Mouse (Mus musculus): ENCODE measurements around the gene Sox10. TPM values are rescaled to one million over a fixed set of nuclear protein-coding genes. Genes with fewer than 3 reads are reported as not detected.
A peak's percentile ranks its signal among the peaks of the same experiment; 100 is the strongest.

Gene Sox10
- polyA plus RNA-seq, 1 experiment from 2014 or later: 3.6 TPM

GRCm38 (mm10) chr15:79140866-79141565, 24.0 kb downstream of the Sox10 start, which contains the start of the genes Polr2f and 1700088E04Rik:
Gene Polr2f, plus strand, starts transcription at chr15:79141009.
Gene 1700088E04Rik, minus strand, starts transcription at chr15:79141253.
- Histone ChIP-seq H3K9ac (ENCODE audit: low read length) (peak within 1 kb of the TSS; percentile 85), H3K27me3 (ENCODE audit: control insufficient read depth, insufficient read depth, low read length) (no peaks in the 10 kb centered on the region), H3K4me2 (replicated peaks; ENCODE audit: low read depth) (peak within 1 kb of the TSS; percentile 88), H3K9me3 (ENCODE audit: control insufficient read depth, low read length) (no peaks in the 10 kb centered on the region), H3K27ac (replicated peaks) (peak within 1 kb of the TSS; percentile 69), H3K4me1 (replicated peaks; ENCODE audit: control insufficient read depth, insufficient read depth) (no peaks in the 10 kb centered on the region), H3K4me3 (ENCODE audit: low read depth, low read length) (peak within 1 kb of the TSS; percentile 71), H3K36me3 (ENCODE audit: control insufficient read depth, insufficient read depth, low read length) (peaks cover 4% of the 10 kb centered on the region; the same call in 1 of the 2 replicates)
- ATAC-seq (ENCODE audit: low FRiP score, low TSS enrichment) (peak; percentile 71), DNase-seq (ENCODE audit: low spot score) (peak; percentile 95)
- under 1% methylated on average over 57 of the region's 57 CpGs for WGBS
- TF ChIP-seq EP300 (optimal IDR thresholded peaks at IDR 0.05): no peak
- TF ChIP-seq CTCF (IDR thresholded peaks at IDR 0.05; ENCODE audit: low read depth): no peak

GRCm38 (mm10) chr15:79139640-79140039, 25.4 kb downstream of the Sox10 start:
- no peaks in the 10 kb centered on the region for H3K27me3 ChIP-seq (ENCODE audit: control insufficient read depth, insufficient read depth, low read length)
- ATAC-seq (ENCODE audit: low FRiP score, low TSS enrichment) (no peak), DNase-seq (ENCODE audit: low spot score) (peak; percentile 36)
- H3K4me1 ChIP-seq (replicated peaks; ENCODE audit: control insufficient read depth, insufficient read depth): no peaks in the 10 kb centered on the region
- no peak overlapping the region for H3K9ac ChIP-seq (ENCODE audit: low read length)
- no peak overlapping the region for H3K27ac ChIP-seq (replicated peaks)
- TF ChIP-seq CTCF (IDR thresholded peaks at IDR 0.05; ENCODE audit: low read depth) (peak; percentile 77), EP300 (optimal IDR thresholded peaks at IDR 0.05) (no peak)
- WGBS: 52% methylated on average over 10 of the region's 10 CpGs
- peaks cover 1% of the 10 kb centered on the region; the same call in 1 of the 2 replicates for H3K36me3 ChIP-seq (ENCODE audit: control insufficient read depth, insufficient read depth, low read length)
- no peak overlapping the region for H3K4me3 ChIP-seq (ENCODE audit: low read depth, low read length)
- H3K4me2 ChIP-seq (replicated peaks; ENCODE audit: low read depth): no peak overlapping the region
- no peaks in the 10 kb centered on the region for H3K9me3 ChIP-seq (ENCODE audit: control insufficient read depth, low read length)

GRCm38 (mm10) chr15:79135783-79136575, 29.1 kb downstream of the Sox10 start:
- no peaks in the 10 kb centered on the region for H3K4me1 ChIP-seq (replicated peaks; ENCODE audit: control insufficient read depth, insufficient read depth)
- ATAC-seq (ENCODE audit: low FRiP score, low TSS enrichment): no peak
- H3K27ac ChIP-seq (replicated peaks): no peak overlapping the region
- WGBS: 59% methylated on average over 11 of the region's 11 CpGs
- H3K4me2 ChIP-seq (replicated peaks; ENCODE audit: low read depth): no peak overlapping the region
- no peaks in the 10 kb centered on the region for H3K27me3 ChIP-seq (ENCODE audit: control insufficient read depth, insufficient read depth, low read length)
- H3K36me3 ChIP-seq (ENCODE audit: control insufficient read depth, insufficient read depth, low read length): peaks cover 27% of the 10 kb centered on the region
- H3K9ac ChIP-seq (ENCODE audit: low read length): no peak overlapping the region
- no peak overlapping the region for H3K4me3 ChIP-seq (ENCODE audit: low read depth, low read length)
- no peak for TF ChIP-seq EP300 (optimal IDR thresholded peaks at IDR 0.05)
- no peak for TF ChIP-seq CTCF (IDR thresholded peaks at IDR 0.05; ENCODE audit: low read depth)
- no peak for DNase-seq (ENCODE audit: low spot score)
- no peaks in the 10 kb centered on the region for H3K9me3 ChIP-seq (ENCODE audit: control insufficient read depth, low read length)

- no peak overlapping the region for H3K4me3 ChIP-seq (ENCODE audit: low read depth, low read length)
- DNase-seq (ENCODE audit: low spot score) (no peak), ATAC-seq (ENCODE audit: low FRiP score, low TSS enrichment) (no peak)
- no peak overlapping the region for H3K27ac ChIP-seq (replicated peaks)
- H3K27me3 ChIP-seq (ENCODE audit: control insufficient read depth, insufficient read depth, low read length): no peaks in the 10 kb centered on the region
- TF ChIP-seq EP300 (optimal IDR thresholded peaks at IDR 0.05) (no peak), CTCF (IDR thresholded peaks at IDR 0.05; ENCODE audit: low read depth) (no peak)
- no peaks in the 10 kb centered on the region for H3K4me1 ChIP-seq (replicated peaks; ENCODE audit: control insufficient read depth, insufficient read depth)
- H3K9me3 ChIP-seq (ENCODE audit: control insufficient read depth, low read length): no peaks in the 10 kb centered on the region
- peaks cover 27% of the 10 kb centered on the region for H3K36me3 ChIP-seq (ENCODE audit: control insufficient read depth, insufficient read depth, low read length)
- no peak overlapping the region for H3K4me2 ChIP-seq (replicated peaks; ENCODE audit: low read depth)
- WGBS: 73% methylated on average over 9 of the region's 9 CpGs
- no peak overlapping the region for H3K9ac ChIP-seq (ENCODE audit: low read length)
Observed at GRCm38 (mm10) chr15:79135332-79135731, 29.7 kb downstream of the Sox10 start.

GRCm38 (mm10) chr15:79134496-79135270, 30.4 kb downstream of the Sox10 start:
- no peak for TF ChIP-seq EP300 (optimal IDR thresholded peaks at IDR 0.05)
- TF ChIP-seq CTCF (IDR thresholded peaks at IDR 0.05; ENCODE audit: low read depth): no peak
- Histone ChIP-seq H3K27me3 (ENCODE audit: control insufficient read depth, insufficient read depth, low read length) (no peaks in the 10 kb centered on the region), H3K4me1 (replicated peaks; ENCODE audit: control insufficient read depth, insufficient read depth) (no peaks in the 10 kb centered on the region), H3K4me2 (replicated peaks; ENCODE audit: low read depth) (no peak overlapping the region), H3K36me3 (ENCODE audit: control insufficient read depth, insufficient read depth, low read length) (peaks cover 33% of the 10 kb centered on the region), H3K4me3 (ENCODE audit: low read depth, low read length) (no peak overlapping the region), H3K27ac (replicated peaks) (no peak overlapping the region), H3K9ac (ENCODE audit: low read length) (no peak overlapping the region), H3K9me3 (ENCODE audit: control insufficient read depth, low read length) (no peaks in the 10 kb centered on the region)
- ATAC-seq (ENCODE audit: low FRiP score, low TSS enrichment): no peak
- no peak for DNase-seq (ENCODE audit: low spot score)
- 82% methylated on average over 9 of the region's 9 CpGs for WGBS
